Mouse (Mus musculus) CD4-positive helper T cell, adult 2 months (primary cell): ENCODE results near the gene Ocel1.

Source experiments
- DNase-seq: peaks from one replicate; pipeline ENCODE4 v3.0.0-alpha.2; 2012; ENCODE audit warnings: low read depth, missing footprints, low spot score

Gene Ocel1

DNA sequence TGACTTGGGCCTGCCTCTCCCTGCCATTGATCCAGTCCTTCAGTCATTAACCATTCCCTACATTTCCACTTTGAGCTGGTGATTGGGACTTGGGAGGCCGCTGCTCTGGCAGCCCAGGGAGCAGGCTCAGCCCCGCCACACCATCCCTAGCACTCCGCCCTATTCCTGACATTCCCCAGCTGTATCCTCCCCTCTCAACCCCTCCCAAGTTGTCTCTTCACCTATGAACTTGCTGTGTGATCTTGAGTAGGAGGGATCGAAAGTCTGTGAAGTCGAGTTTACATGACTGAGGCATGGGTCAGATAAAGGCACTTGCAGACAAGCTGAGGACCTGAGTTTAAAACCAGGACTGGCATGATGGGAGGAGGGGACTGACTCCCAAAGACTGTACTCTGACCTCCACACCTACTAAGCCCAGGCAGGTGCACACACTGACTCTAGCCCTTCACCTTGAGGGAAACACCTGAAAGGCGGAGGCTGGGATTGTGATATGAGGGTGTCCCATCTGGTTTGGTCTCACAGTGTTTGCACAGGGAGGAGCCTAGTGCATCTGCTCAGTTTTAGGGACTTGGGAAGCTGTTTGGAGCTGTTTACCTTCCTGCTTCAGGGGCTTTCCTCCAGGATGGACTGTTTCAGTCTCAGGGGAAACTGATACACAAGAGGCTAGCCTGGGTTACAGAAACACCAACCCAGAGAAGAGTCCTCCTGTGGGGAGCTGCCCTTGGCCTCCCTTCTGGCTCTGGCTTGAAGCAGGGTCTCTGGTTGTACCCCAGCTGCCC lies 32.2 kb downstream of the Ocel1 start:
- DNase-seq: no peak

DNA sequence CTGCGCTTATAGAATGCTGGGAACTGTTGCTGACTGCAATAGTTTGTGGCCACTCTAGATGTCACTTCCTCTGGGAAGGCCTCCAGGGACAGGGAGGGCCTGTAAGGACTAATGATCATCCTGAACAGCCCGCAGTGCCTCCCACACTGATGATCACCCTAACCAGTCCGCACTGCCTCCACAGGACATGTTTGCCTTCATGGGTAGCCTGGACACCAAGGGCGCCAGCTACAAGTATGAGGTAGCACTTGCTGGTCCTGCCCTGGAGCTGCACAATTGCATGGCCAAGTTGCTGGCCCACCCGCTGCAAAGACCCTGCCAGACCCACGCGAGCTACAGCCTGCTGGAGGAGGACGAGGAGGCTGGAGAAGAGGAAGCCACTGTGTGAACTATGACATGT lies 32.9 kb downstream of the Ocel1 start:
- DNase-seq: no peak

- DNase-seq: no peak
These were observed 33.9 kb downstream of the Ocel1 start for GRCm38 (mm10) chr8:71404951-71405351.

GRCm38 (mm10) chr8:71405401-71406098 lies 34.5 kb downstream of the Ocel1 start, which contains the start of gene Ankle1:
TSS of gene Ankle1 (plus strand) at chr8:71406010.
- peak; percentile 92 for DNase-seq

- DNase-seq: peak; percentile 51
These were observed 35.3 kb downstream of the Ocel1 start for GRCm38 (mm10) chr8:71406099-71407015.

GRCm38 (mm10) chr8:71407441-71407840 lies 36.3 kb downstream of the Ocel1 start:
- DNase-seq: no peak

- DNase-seq: no peak
These were observed 37.1 kb downstream of the Ocel1 start for GRCm38 (mm10) chr8:71408231-71408630.

DNA sequence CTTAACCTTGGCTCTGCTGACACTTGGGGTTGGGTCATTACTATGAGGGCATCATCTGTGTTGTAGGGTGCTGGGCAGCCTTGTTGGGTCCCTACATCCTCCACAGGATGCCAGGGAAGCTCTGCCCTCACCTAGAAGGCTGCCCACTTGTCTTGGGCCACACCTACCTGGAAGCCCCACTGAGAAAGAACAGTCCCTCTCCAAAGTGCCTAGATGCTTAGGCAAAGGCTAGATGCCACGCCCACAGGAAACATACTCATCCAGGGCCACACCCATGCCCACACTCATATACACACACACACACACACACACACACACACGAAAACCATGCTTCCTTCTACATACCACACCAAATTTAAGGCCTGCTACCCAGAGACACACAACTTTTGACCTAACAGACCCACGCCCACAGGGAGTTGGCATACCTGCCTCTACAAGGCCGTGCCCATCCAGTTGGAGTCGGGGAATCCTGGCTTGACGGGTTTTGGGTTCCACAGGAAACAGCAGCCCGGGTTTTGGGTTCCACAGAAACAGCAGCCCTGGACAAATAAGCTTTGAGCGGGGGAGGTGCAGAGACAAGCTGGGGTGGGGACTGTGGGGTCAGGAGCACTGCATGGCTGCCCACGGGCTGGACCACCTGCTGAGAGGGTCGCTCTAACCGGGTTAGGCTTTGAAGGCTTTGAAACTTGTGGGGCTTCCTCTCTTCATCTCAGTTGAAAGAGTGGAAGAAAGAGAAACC lies 40.6 kb downstream of the Ocel1 start:
- DNase-seq: peak; percentile 73

- DNase-seq: no peak
These were observed 51.0 kb downstream of the Ocel1 start for GRCm38 (mm10) chr8:71422121-71422520.
